Mouse (Mus musculus): ENCODE results near the gene Stxbp1.

The Stxbp1 gene

GRCm38 (mm10) chr2:32846805-32847467 is at the start of gene Stxbp1:
Gene Stxbp1, minus strand, starts transcription at chr2:32847245.
- DNase-seq (ENCODE audit: low spot score): peak; percentile 82

GRCm38 (mm10) chr2:32896507-32897147 is 49.6 kb upstream of the Stxbp1 start:
- no peak for DNase-seq (ENCODE audit: low spot score)

- DNase-seq (ENCODE audit: low spot score): no peak
These were observed 48.6 kb upstream of the Stxbp1 start for GRCm38 (mm10) chr2:32895606-32896106.

- no peak for DNase-seq (ENCODE audit: low spot score)
These were observed 47.1 kb upstream of the Stxbp1 start for GRCm38 (mm10) chr2:32894097-32894496.

GRCm38 (mm10) chr2:32892490-32892889 is 45.4 kb upstream of the Stxbp1 start:
- no peak for DNase-seq (ENCODE audit: low spot score)

GRCm38 (mm10) chr2:32891278-32891677 is 44.2 kb upstream of the Stxbp1 start:
- DNase-seq (ENCODE audit: low spot score): no peak

GRCm38 (mm10) chr2:32890280-32890679 is 43.2 kb upstream of the Stxbp1 start:
- DNase-seq (ENCODE audit: low spot score): no peak

- no peak for DNase-seq (ENCODE audit: low spot score)
These were observed 41.5 kb upstream of the Stxbp1 start for GRCm38 (mm10) chr2:32888551-32888950.

- DNase-seq (ENCODE audit: low spot score): no peak
These were observed 41.0 kb upstream of the Stxbp1 start for GRCm38 (mm10) chr2:32888029-32888428.

GRCm38 (mm10) chr2:32884745-32885144 is 37.7 kb upstream of the Stxbp1 start:
- no peak for DNase-seq (ENCODE audit: low spot score)

GRCm38 (mm10) chr2:32882283-32883043 is 35.4 kb upstream of the Stxbp1 start:
- no peak for DNase-seq (ENCODE audit: low spot score)

- no peak for DNase-seq (ENCODE audit: low spot score)
These were observed 34.7 kb upstream of the Stxbp1 start for GRCm38 (mm10) chr2:32881723-32882122.

GRCm38 (mm10) chr2:32881054-32881453 is 34.0 kb upstream of the Stxbp1 start:
- DNase-seq (ENCODE audit: low spot score): no peak

GRCm38 (mm10) chr2:32879593-32879992 is 32.5 kb upstream of the Stxbp1 start:
- no peak for DNase-seq (ENCODE audit: low spot score)

- no peak for DNase-seq (ENCODE audit: low spot score)
These were observed 31.4 kb upstream of the Stxbp1 start for GRCm38 (mm10) chr2:32878396-32878795.

GRCm38 (mm10) chr2:32877761-32878393 is 30.8 kb upstream of the Stxbp1 start:
- DNase-seq (ENCODE audit: low spot score): no peak

GRCm38 (mm10) chr2:32877303-32877702 is 30.3 kb upstream of the Stxbp1 start:
- no peak for DNase-seq (ENCODE audit: low spot score)

- no peak for DNase-seq (ENCODE audit: low spot score)
These were observed 29.7 kb upstream of the Stxbp1 start for GRCm38 (mm10) chr2:32876490-32877302.

- DNase-seq (ENCODE audit: low spot score): peak; percentile 73
These were observed 28.8 kb upstream of the Stxbp1 start, which contains the start of gene Fam129b for GRCm38 (mm10) chr2:32875675-32876489. Gene Fam129b, plus strand, starts transcription at chr2:32876114.

- DNase-seq (ENCODE audit: low spot score): no peak
These were observed 28.1 kb upstream of the Stxbp1 start for GRCm38 (mm10) chr2:32874951-32875674.

All from spleen, adult 12 weeks (tissue).